Mouse (Mus musculus): Measurements from ENCODE around the gene Thoc7. TPM values are rescaled to one million over a fixed set of nuclear protein-coding genes. Genes with fewer than 3 reads are reported as not detected.

Thoc7 gene
- 463 TPM for polyA plus RNA-seq (2014; fragmentation: Illumina TruSeq; extraction: RNeasy Lipid Tissue Mini Kit (QIAGEN cat#74804); ENCODE audit: low read depth, low replicate concordance)

GRCm38 (mm10) chr14:13961401-13962112, at the start of gene Thoc7, which contains the start of gene Atxn7:
TSS of gene Thoc7 (minus strand) at chr14:13961852.
TSS of gene Atxn7 (plus strand) at chr14:13961440.

DNA sequence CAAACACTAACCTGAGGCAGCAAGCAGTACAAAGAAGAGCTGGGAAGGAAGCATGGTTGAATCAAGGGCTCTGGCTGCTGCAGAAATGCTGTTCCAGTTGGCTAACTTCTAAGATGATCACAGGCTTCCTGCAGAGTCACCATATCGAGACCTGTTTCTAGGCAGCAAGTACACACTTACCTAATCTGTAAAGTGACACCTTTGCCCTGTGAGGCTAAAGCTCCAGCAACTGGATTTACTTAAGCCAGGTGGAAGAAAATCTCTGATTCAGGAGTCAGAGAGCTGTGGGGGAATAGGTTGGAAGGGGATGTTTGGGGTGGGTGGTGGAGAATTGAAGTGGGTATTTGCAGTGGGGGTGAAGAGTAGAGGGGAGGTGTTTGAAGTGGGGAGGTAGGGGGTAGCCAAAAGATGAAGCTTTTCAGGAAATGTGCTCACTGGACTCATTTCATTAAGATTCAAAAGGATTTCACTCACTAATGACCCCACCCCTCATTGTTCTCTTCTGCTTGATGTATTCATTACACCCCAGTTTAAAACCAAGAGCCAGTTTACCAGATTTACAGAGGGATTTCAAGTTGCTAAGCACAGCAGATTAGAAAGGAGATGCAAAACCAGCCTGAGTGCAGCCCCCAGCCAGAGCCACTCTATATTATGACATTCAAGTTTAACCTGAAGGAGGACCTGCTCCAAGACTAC, 47.1 kb downstream of the Thoc7 start, which contains the start of gene Gm281:
TSS of gene Gm281 (minus strand) at position 92 of the 696 bp plus-strand sequence.

Other genes with a start within 250 kb of the Thoc7 start
- gene Gm281, start 47.4 kb downstream of the Thoc7 start, polyA plus RNA-seq (2014; fragmentation: Illumina TruSeq; extraction: RNeasy Lipid Tissue Mini Kit (QIAGEN cat#74804); ENCODE audit: low read depth, low replicate concordance) = 0.28 TPM
- 13.0 TPM for gene Atxn7, start 412 bp downstream of the Thoc7 start, polyA plus RNA-seq (2014; fragmentation: Illumina TruSeq; extraction: RNeasy Lipid Tissue Mini Kit (QIAGEN cat#74804); ENCODE audit: low read depth, low replicate concordance)
- gene Psmd6, start 159.1 kb upstream of the Thoc7 start, polyA plus RNA-seq (2014; fragmentation: Illumina TruSeq; extraction: RNeasy Lipid Tissue Mini Kit (QIAGEN cat#74804); ENCODE audit: low read depth, low replicate concordance) = 149 TPM
- not detected for gene Olfr720, start 225.0 kb upstream of the Thoc7 start, polyA plus RNA-seq (2014; fragmentation: Illumina TruSeq; extraction: RNeasy Lipid Tissue Mini Kit (QIAGEN cat#74804); ENCODE audit: low read depth, low replicate concordance)